Mouse (Mus musculus) heart, postnatal 0 days (tissue): ENCODE measurements around the gene Vcl. TPM values are rescaled to one million over a fixed set of nuclear protein-coding genes. Genes with fewer than 3 reads are reported as not detected.
A peak's percentile ranks its signal among the peaks of the same experiment; 100 is the strongest.

Source experiments
- ATAC-seq: fragments of 200-750 bp; cut with Nextera tagmentation; 2 replicates; pipeline ENCODE4 v1.8.0; 2017; ENCODE audit warnings: low read depth, moderate number of reproducible peaks, moderate library complexity; ENCODE audit not compliant: insufficient read depth
- DNase-seq: peaks from one replicate; pipeline ENCODE4 v3.0.0-alpha.2; 2016; ENCODE audit warnings: low spot score
- H3K27ac ChIP-seq: fragments of 300-500 bp; sonication (generic); 2 replicates; pipeline ENCODE4 v1.5.1; 2014; ENCODE audit warnings: low read depth, mild to moderate bottlenecking
- H3K27me3 ChIP-seq: fragments of 300-500 bp; sonication (generic); 2 replicates; pipeline ENCODE4 v1.6.1; 2014; ENCODE audit warnings: low read length, mixed read lengths; ENCODE audit not compliant: control insufficient read depth, insufficient read depth
- H3K36me3 ChIP-seq: fragments of 300-500 bp; sonication (generic); replicated peaks from 2 replicates; pipeline ENCODE4 v1.6.1; 2014; ENCODE audit warnings: low read length, mixed read lengths; ENCODE audit not compliant: control insufficient read depth, insufficient read depth
- H3K4me1 ChIP-seq: fragments of 300-500 bp; sonication (generic); 2 replicates; pipeline ENCODE4 v1.6.1; 2014; ENCODE audit warnings: antibody characterized with exemption; ENCODE audit not compliant: control insufficient read depth, insufficient read depth
- H3K4me2 ChIP-seq: fragments of 300-500 bp; sonication (generic); 2 replicates; pipeline ENCODE4 v1.6.1; 2014; ENCODE audit warnings: low read depth, mild to moderate bottlenecking, low read length, moderate library complexity
- H3K4me3 ChIP-seq: fragments of 300-500 bp; sonication (generic); 2 replicates; pipeline ENCODE4 v1.5.1; 2014; ENCODE audit warnings: low read depth, low read length
- H3K9ac ChIP-seq: fragments of 300-500 bp; sonication (generic); replicated peaks from 2 replicates; pipeline ENCODE4 v1.6.1; 2014; ENCODE audit warnings: low read depth, low read length, mixed read lengths
- H3K9me3 ChIP-seq: fragments of 300-500 bp; sonication (generic); replicated peaks from 2 replicates; pipeline ENCODE4 v1.6.1; 2016; ENCODE audit warnings: low read length; ENCODE audit not compliant: control insufficient read depth
- CTCF ChIP-seq: IDR thresholded peaks from 2 replicates; pipeline ENCODE4 v1.5.1; 2016; ENCODE audit warnings: antibody characterized with exemption, control low read depth, low read depth
- EP300 ChIP-seq: IDR thresholded peaks from 2 replicates; pipeline ENCODE4 v1.6.1; 2016; ENCODE audit warnings: antibody characterized with exemption, low read depth
- WGBS: fragments of 180-500 bp; shearing (Covaris S2); extraction: QIAGEN DNeasy Blood & Tissue Kit; methylation state at CpG from one replicate; pipeline ENCODE4 v1.1.7; 2014; 5-methylcytosine and 5-hydroxymethylcytosine counted together
- polyA plus RNA-seq: library from polyadenylated mRNA; unstranded; fragments of >200 nt; fragmentation: Nextera tagmentation; extraction: Ambion mirVana; gene quantifications from 2 replicates; pipeline ENCODE4 v1.2.1, GENCODE M21; 2015
- total RNA-seq: library from RNA; depleted of rRNA; stranded (reverse); fragments of >200 nt; gene quantifications from 2 replicates; pipeline ENCODE4 v1.2.3, GENCODE M21; 2014; ENCODE audit warnings: low replicate concordance

Vcl gene
- total and polyA plus RNA-seq, 2 experiments from 2014 or later, result 50.2 to 124 TPM

GRCm38 (mm10) chr14:20891941-20892402 lies 37.2 kb upstream of the Vcl start:
- Histone ChIP-seq H3K27me3 (no peaks in the 10 kb centered on the region), H3K9ac (no peak overlapping the region), H3K4me2 (no peak overlapping the region), H3K4me3 (no peak overlapping the region), H3K27ac (peak overlapping the region; percentile 33), H3K9me3 (no peaks in the 10 kb centered on the region), H3K4me1 (0 out of 2 replicates have a peak, but pooled peaks cover 3% of the 10 kb centered on the region), H3K36me3 (no peaks in the 10 kb centered on the region)
- peak; percentile 65 for DNase-seq
- TF ChIP-seq CTCF, result no peak
- TF ChIP-seq EP300, result no peak
- WGBS, result 33% methylated on average over 9 of the region's 9 CpGs
- peak; percentile 47; the same call in 1 of the 2 replicates for ATAC-seq

GRCm38 (mm10) chr14:20893815-20894214 lies 35.4 kb upstream of the Vcl start:
- DNase-seq, result peak; percentile 28
- Histone ChIP-seq H3K9ac (no peak overlapping the region), H3K27me3 (no peaks in the 10 kb centered on the region), H3K4me3 (no peak overlapping the region), H3K4me1 (0 out of 2 replicates have a peak, but pooled peaks cover 3% of the 10 kb centered on the region), H3K9me3 (no peaks in the 10 kb centered on the region), H3K4me2 (no peak overlapping the region), H3K36me3 (no peaks in the 10 kb centered on the region), H3K27ac (peak overlapping the region; percentile 68)
- whole genome bisulfite sequencing, result 15% methylated on average over 4 of the region's 4 CpGs
- TF ChIP-seq EP300 (no peak), CTCF (no peak)
- peak; percentile 49; the same call in 1 of the 2 replicates for ATAC-seq

- no peak overlapping the region for H3K9ac ChIP-seq
- H3K36me3 ChIP-seq, result no peaks in the 10 kb centered on the region
- H3K4me3 ChIP-seq, result no peak overlapping the region
- no peaks in the 10 kb centered on the region for H3K9me3 ChIP-seq
- no peaks in the 10 kb centered on the region for H3K27me3 ChIP-seq
- no peak for DNase-seq
- H3K27ac ChIP-seq, result no peak overlapping the region
- H3K4me1 ChIP-seq, result no peaks in the 10 kb centered on the region
- no peak overlapping the region for H3K4me2 ChIP-seq
- WGBS, result 91% methylated on average over 3 of the region's 3 CpGs
- no peak for TF ChIP-seq EP300
- TF ChIP-seq CTCF, result no peak
- ATAC-seq, result no peak
Observed at GRCm38 (mm10) chr14:20901267-20901666, 27.9 kb upstream of the Vcl start.

GRCm38 (mm10) chr14:20903137-20903536 lies 26.1 kb upstream of the Vcl start:
- no peak for ATAC-seq
- Histone ChIP-seq H3K4me1 (no peaks in the 10 kb centered on the region), H3K4me3 (no peak overlapping the region), H3K9ac (no peak overlapping the region), H3K27me3 (no peaks in the 10 kb centered on the region), H3K4me2 (no peak overlapping the region), H3K9me3 (no peaks in the 10 kb centered on the region), H3K36me3 (no peaks in the 10 kb centered on the region), H3K27ac (no peak overlapping the region)
- no peak for DNase-seq
- WGBS, result 77% methylated on average over 6 of the region's 6 CpGs
- TF ChIP-seq EP300 (no peak), CTCF (no peak)

DNA sequence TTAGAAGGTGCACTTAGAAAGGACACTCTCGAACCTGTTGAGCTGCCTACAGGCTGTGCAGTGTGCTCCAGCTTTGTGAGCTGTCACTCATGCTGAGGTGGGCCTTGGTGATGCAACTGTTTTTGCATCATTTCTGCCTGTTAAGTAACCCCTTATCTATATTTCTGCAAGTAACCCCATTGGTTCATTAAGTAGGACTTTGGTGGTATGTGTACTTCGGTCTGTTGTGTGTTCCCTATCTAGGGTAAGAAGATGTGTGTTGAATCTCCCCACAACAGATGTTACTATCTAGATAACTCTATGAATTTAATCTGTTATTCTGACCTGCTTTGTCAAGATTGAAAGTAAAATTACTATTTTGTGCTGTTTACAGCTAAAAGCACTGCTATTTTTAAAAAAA lies 17.4 kb upstream of the Vcl start:
- TF ChIP-seq CTCF (no peak), EP300 (no peak)
- no peaks in the 10 kb centered on the region for H3K9me3 ChIP-seq
- no peaks in the 10 kb centered on the region for H3K27me3 ChIP-seq
- no peaks in the 10 kb centered on the region for H3K4me1 ChIP-seq
- ATAC-seq (no peak), DNase-seq (no peak)
- WGBS, result 80% methylated on average over 2 of the region's 2 CpGs
- H3K4me2 ChIP-seq, result no peak overlapping the region
- H3K36me3 ChIP-seq, result no peaks in the 10 kb centered on the region
- no peak overlapping the region for H3K27ac ChIP-seq
- no peak overlapping the region for H3K4me3 ChIP-seq
- H3K9ac ChIP-seq, result no peak overlapping the region

DNA sequence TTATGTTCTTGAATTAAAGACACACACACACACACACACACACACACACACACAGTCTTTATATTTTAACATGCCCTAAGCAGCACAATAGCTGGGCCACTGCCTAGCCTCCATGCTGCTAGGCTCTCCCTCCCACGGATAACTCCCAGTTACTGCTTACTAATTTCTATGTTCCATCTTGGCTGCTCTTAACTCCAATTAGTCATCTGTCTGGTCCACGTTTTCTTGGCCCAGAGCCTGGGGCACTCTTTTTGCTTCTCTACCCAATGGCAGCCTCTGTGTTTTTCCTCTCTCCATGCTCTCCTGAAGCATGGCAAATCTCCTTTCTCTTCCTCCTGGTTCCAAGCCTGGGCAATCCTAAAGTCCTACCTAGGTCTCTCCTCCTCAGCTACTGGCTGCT lies 14.8 kb upstream of the Vcl start:
- Histone ChIP-seq H3K27me3 (no peaks in the 10 kb centered on the region), H3K9ac (no peak overlapping the region), H3K4me3 (no peak overlapping the region), H3K4me2 (no peak overlapping the region), H3K4me1 (no peaks in the 10 kb centered on the region), H3K36me3 (no peaks in the 10 kb centered on the region), H3K9me3 (no peaks in the 10 kb centered on the region), H3K27ac (no peak overlapping the region)
- TF ChIP-seq EP300 (no peak), CTCF (no peak)
- no peak for ATAC-seq
- no peak for DNase-seq
- WGBS, result 19% methylated on average over 2 of the region's 2 CpGs
